Comparison of ENCODE assay signal across 11 mouse cellular contexts in the genomic region with DNA sequence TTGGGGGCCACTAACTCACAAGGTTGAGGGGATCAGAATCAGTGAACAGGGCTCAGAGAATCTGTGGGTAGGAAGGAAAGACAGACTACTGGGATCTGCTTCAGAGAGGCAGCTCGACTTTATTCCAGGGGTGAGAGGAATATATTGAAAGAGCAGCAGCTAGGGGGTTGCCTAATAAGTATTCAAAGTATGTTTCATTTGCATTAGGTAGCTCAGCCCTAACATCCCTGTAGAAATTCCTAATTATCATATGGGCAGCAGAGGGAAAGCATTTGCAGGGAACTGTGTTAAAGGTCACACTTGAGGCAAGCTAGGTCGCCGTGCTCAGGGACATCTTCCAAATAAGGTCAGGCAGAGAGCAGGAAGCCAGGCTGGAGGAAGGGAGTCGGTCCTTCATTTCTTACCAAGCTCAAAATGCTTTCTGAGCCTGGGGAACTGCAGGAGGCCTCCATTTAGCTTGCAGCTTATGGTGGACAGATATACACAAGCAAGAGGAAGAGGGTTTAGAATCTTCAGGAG.
DNase-seq lines count a peak whose midpoint lies in the region; ATAC-seq lines count a peak whose summit lies in the region.
"Had no signal": no experiment of that assay in that cellular context is flagged by ENCODE, and none has a peak within 500 bp of the region (broad histone marks: within the 10 kb centered on the region; RNA-seq: fewer than 3 reads in every experiment).

No protein-coding gene starts in this region.

- WGBS in hindbrain, embryonic 10.5 days = 27% methylated on average over 4 of the region's 4 CpGs
- 17% methylated on average over 4 of the region's 4 CpGs for WGBS in hindbrain, embryonic 12.5 days
- 12% methylated on average over 4 of the region's 4 CpGs for WGBS in heart, embryonic 14.5 days

- no peaks in the 10 kb centered on the region for H3K36me3 ChIP-seq in hindbrain, embryonic 10.5 days
- H3K36me3 ChIP-seq in hindbrain, embryonic 12.5 days = no peaks in the 10 kb centered on the region
- no peaks in the 10 kb centered on the region for H3K36me3 ChIP-seq in heart, embryonic 14.5 days (ENCODE audit: control insufficient read depth, insufficient read depth, low read length)
- H3K36me3 ChIP-seq: lung, embryonic 15.5 days had no signal

- peak; percentile 24 for DNase-seq in hindbrain, embryonic 10.5 days (ENCODE audit: low spot score)
- peak; percentile 17 for DNase-seq in ovary, postnatal 36 days (ENCODE audit: low spot score)
- no peak for DNase-seq in ovary, postnatal 14 days (ENCODE audit: low spot score)
- peak; percentile 26 for DNase-seq in yolk sac, embryonic 10.5 days (ENCODE audit: low spot score)
- DNase-seq in thymus, postnatal 25 days = no peak
- DNase-seq in cerebellum, adult 8-10 months = no peak
- DNase-seq: cerebellum, adult 2 months had no signal

- no peak overlapping the region; the same call in 1 of the 2 replicates for H3K27ac ChIP-seq in hindbrain, embryonic 10.5 days
- no peak overlapping the region for H3K27ac ChIP-seq in hindbrain, embryonic 12.5 days
- peak overlapping the region; percentile 43 to 54; a peak in 1 of 4 replicates for H3K27ac ChIP-seq in heart, embryonic 14.5 days (replicated peaks in 1 of 2; ENCODE audit: control insufficient read depth in 1 of 2, insufficient read depth in 1 of 2, low read depth in 2 of 2, low read length in 2 of 2)
- H3K27ac ChIP-seq: lung, embryonic 15.5 days had no signal

- no peak overlapping the region for H3K4me2 ChIP-seq in hindbrain, embryonic 12.5 days (replicated peaks)
- H3K4me2 ChIP-seq in heart, embryonic 14.5 days (ENCODE audit: low read length) = 0 out of 2 replicates have a peak overlapping the region, but pooled peaks have one; percentile 14
- H3K4me2 ChIP-seq: lung, embryonic 15.5 days had no signal

- H3K4me1 ChIP-seq in hindbrain, embryonic 10.5 days (replicated peaks) = peaks cover 16% of the 10 kb centered on the region
- peaks cover 9% of the 10 kb centered on the region for H3K4me1 ChIP-seq in hindbrain, embryonic 12.5 days
- H3K4me1 ChIP-seq in heart, embryonic 14.5 days (ENCODE audit: control insufficient read depth in 2 of 2, insufficient read depth in 2 of 2, low read length in 2 of 2) = peaks cover 8 to 13% of the 10 kb centered on the region in 2 experiments
- H3K4me1 ChIP-seq: lung, embryonic 15.5 days had no signal

- no peak overlapping the region for H3K9ac ChIP-seq in hindbrain, embryonic 12.5 days
- no peak overlapping the region for H3K9ac ChIP-seq in heart, embryonic 14.5 days (ENCODE audit: low read length)
- H3K9ac ChIP-seq: lung, embryonic 15.5 days had no signal

- ATAC-seq in hindbrain, embryonic 12.5 days (ENCODE audit: low FRiP score) = no peak
- no peak for ATAC-seq in heart, embryonic 14.5 days (ENCODE audit: insufficient number of reproducible peaks, insufficient read depth, low FRiP score, low read depth)

- no peak overlapping the region for H3K4me3 ChIP-seq in hindbrain, embryonic 10.5 days
- H3K4me3 ChIP-seq in hindbrain, embryonic 12.5 days = no peak overlapping the region
- H3K4me3 ChIP-seq in heart, embryonic 14.5 days (ENCODE audit: control insufficient read depth in 1 of 2, insufficient read depth in 1 of 2, low read depth in 1 of 2, low read length in 2 of 2) = no peak overlapping the region
- H3K4me3 ChIP-seq: erythroblast, embryonic 14.5 days; lung, embryonic 15.5 days had no signal

- H3K27me3 ChIP-seq in hindbrain, embryonic 10.5 days (ENCODE audit: insufficient read depth, poor library complexity, severe bottlenecking) = no peaks in the 10 kb centered on the region
- no peaks in the 10 kb centered on the region for H3K27me3 ChIP-seq in hindbrain, embryonic 12.5 days
- H3K27me3 ChIP-seq in heart, embryonic 14.5 days (ENCODE audit: control insufficient read depth, insufficient read depth, low read length) = no peaks in the 10 kb centered on the region
- H3K27me3 ChIP-seq: lung, embryonic 15.5 days had no signal

- H3K9me3 ChIP-seq in hindbrain, embryonic 10.5 days = no peaks in the 10 kb centered on the region
- no peaks in the 10 kb centered on the region for H3K9me3 ChIP-seq in hindbrain, embryonic 12.5 days (replicated peaks)
- no peaks in the 10 kb centered on the region for H3K9me3 ChIP-seq in heart, embryonic 14.5 days (ENCODE audit: control insufficient read depth, low read length)
- H3K9me3 ChIP-seq: lung, embryonic 15.5 days had no signal

Comparison
In these comparisons a context has a peak if more than half of its experiments do, and no peak if none do; other contexts are left out.
1. DNase-seq: peak in hindbrain, embryonic 10.5 days (single experiment), ovary, postnatal 36 days (single experiment) and yolk sac, embryonic 10.5 days (single experiment); none in ovary, postnatal 14 days (single experiment), thymus, postnatal 25 days (single experiment) and cerebellum, adult 8-10 months (single experiment).
2. H3K27ac ChIP-seq: peak in heart, embryonic 14.5 days (2 of 2); none in hindbrain, embryonic 10.5 days (single experiment) and hindbrain, embryonic 12.5 days (single experiment).